In genomic region chr4:124801552-124802308, GRCm38 (mm10) we compare ENCODE assay signal across 8 mouse cellular contexts. TPM values are rescaled to one million over a fixed set of nuclear protein-coding genes. Genes with fewer than 3 reads are reported as not detected.
A peak's percentile ranks its signal among the peaks of the same experiment; 100 is the strongest.
DNase-seq lines count a peak whose midpoint lies in the region; ATAC-seq and TF ChIP-seq lines count a peak whose summit lies in the region.

Gene Mtf1, plus strand, starts transcription at chr4:124802104.

- H3K4me3 ChIP-seq in bone marrow, adult 2 months (replicated peaks; ENCODE audit: control insufficient read depth, low read depth, low read length): peak within 1 kb of the TSS; percentile 86
- peak within 1 kb of the TSS; percentile 76 for H3K4me3 ChIP-seq in embryonic facial prominence, embryonic 14.5 days (ENCODE audit: low read depth, low read length)
- peak within 1 kb of the TSS; percentile 83 for H3K4me3 ChIP-seq in limb, embryonic 12.5 days (replicated peaks)
- H3K4me3 ChIP-seq in midbrain, embryonic 14.5 days (replicated peaks; ENCODE audit: low read depth, low read length): peak within 1 kb of the TSS; percentile 88

- H3K4me1 ChIP-seq in bone marrow, adult 2 months (ENCODE audit: control insufficient read depth, insufficient read depth, low read length): peaks cover 3% of the 10 kb centered on the region; the same call in 1 of the 2 replicates
- H3K4me1 ChIP-seq in embryonic facial prominence, embryonic 14.5 days (ENCODE audit: control insufficient read depth, insufficient read depth, low read length): peaks cover 6% of the 10 kb centered on the region
- H3K4me1 ChIP-seq in limb, embryonic 12.5 days (replicated peaks): peaks cover 13% of the 10 kb centered on the region
- peaks cover 11% of the 10 kb centered on the region for H3K4me1 ChIP-seq in midbrain, embryonic 14.5 days (ENCODE audit: control insufficient read depth, insufficient read depth, low read length)

- peaks cover 44% of the 10 kb centered on the region for H3K36me3 ChIP-seq in embryonic facial prominence, embryonic 14.5 days (ENCODE audit: control insufficient read depth, insufficient read depth, low read length)
- peaks cover 52% of the 10 kb centered on the region for H3K36me3 ChIP-seq in limb, embryonic 12.5 days
- H3K36me3 ChIP-seq in midbrain, embryonic 14.5 days (ENCODE audit: control insufficient read depth, insufficient read depth, low read length): peaks cover 43% of the 10 kb centered on the region

- no peaks in the 10 kb centered on the region for H3K9me3 ChIP-seq in embryonic facial prominence, embryonic 14.5 days (ENCODE audit: control insufficient read depth, low read length)
- no peaks in the 10 kb centered on the region for H3K9me3 ChIP-seq in limb, embryonic 12.5 days
- H3K9me3 ChIP-seq in midbrain, embryonic 14.5 days (ENCODE audit: control insufficient read depth, low read length): no peaks in the 10 kb centered on the region

- no peaks in the 10 kb centered on the region for H3K27me3 ChIP-seq in embryonic facial prominence, embryonic 14.5 days (replicated peaks; ENCODE audit: control insufficient read depth, insufficient read depth, low read length)
- no peaks in the 10 kb centered on the region for H3K27me3 ChIP-seq in limb, embryonic 12.5 days
- H3K27me3 ChIP-seq in midbrain, embryonic 14.5 days (ENCODE audit: control insufficient read depth, insufficient read depth, low read length): no peaks in the 10 kb centered on the region

- no peak for TF ChIP-seq POLR2A in bone marrow, adult 2 months (IDR thresholded peaks at IDR 0.05; ENCODE audit: borderline replicate concordance, control insufficient read depth, low read depth, low read length)

- H3K4me2 ChIP-seq in embryonic facial prominence, embryonic 14.5 days (ENCODE audit: low read depth, low read length): peak within 1 kb of the TSS; percentile 95
- H3K4me2 ChIP-seq in limb, embryonic 12.5 days: peak within 1 kb of the TSS; percentile 76
- H3K4me2 ChIP-seq in midbrain, embryonic 14.5 days (ENCODE audit: low read length): peak within 1 kb of the TSS; percentile 90

- 2% methylated on average over 21 of the region's 21 CpGs for WGBS in bone marrow, adult 2 months
- WGBS in embryonic facial prominence, embryonic 14.5 days: 4% methylated on average over 21 of the region's 21 CpGs
- WGBS in limb, embryonic 12.5 days: 3% methylated on average over 21 of the region's 21 CpGs
- 2% methylated on average over 21 of the region's 21 CpGs for WGBS in midbrain, embryonic 14.5 days

- TF ChIP-seq CTCF in bone marrow, adult 2 months (IDR thresholded peaks at IDR 0.05; ENCODE audit: control insufficient read depth, insufficient read depth, low read length): peak; percentile 77

- peak; percentile 91 for DNase-seq in A20 (ENCODE audit: low read depth, low spot score)
- peak; percentile 96 for DNase-seq in embryonic facial prominence, embryonic 14.5 days (ENCODE audit: low spot score)
- DNase-seq in heart, adult 8-10 months (ENCODE audit: low spot score): peak; percentile 82
- DNase-seq in kidney, adult 8-10 months: peak; percentile 78 to 89
- DNase-seq in midbrain, embryonic 14.5 days: peak; percentile 97
- DNase-seq in spleen, adult 12 weeks (ENCODE audit: low spot score): peak; percentile 77

- peak within 1 kb of the TSS; percentile 97 for H3K27ac ChIP-seq in bone marrow, adult 2 months (ENCODE audit: control insufficient read depth, insufficient read depth, low read depth, low read length, poor library complexity)
- H3K27ac ChIP-seq in embryonic facial prominence, embryonic 14.5 days (replicated peaks; ENCODE audit: low read depth, low read length): peak within 1 kb of the TSS; percentile 98
- peak within 1 kb of the TSS; percentile 97 for H3K27ac ChIP-seq in limb, embryonic 12.5 days
- peak within 1 kb of the TSS; percentile 94 for H3K27ac ChIP-seq in midbrain, embryonic 14.5 days (replicated peaks; ENCODE audit: low read depth, low read length)

- peak; percentile 83 for ATAC-seq in embryonic facial prominence, embryonic 14.5 days (ENCODE audit: low read depth)
- ATAC-seq in limb, embryonic 12.5 days (ENCODE audit: insufficient number of reproducible peaks, insufficient read depth, low FRiP score, low TSS enrichment, low read depth): peak; percentile 82
- peak; percentile 81 for ATAC-seq in midbrain, embryonic 14.5 days (ENCODE audit: low FRiP score, low TSS enrichment)

- H3K9ac ChIP-seq in embryonic facial prominence, embryonic 14.5 days (ENCODE audit: low read depth, low read length): peak within 1 kb of the TSS; percentile 91
- H3K9ac ChIP-seq in limb, embryonic 12.5 days (replicated peaks): peak within 1 kb of the TSS; percentile 91
- H3K9ac ChIP-seq in midbrain, embryonic 14.5 days (replicated peaks; ENCODE audit: low read length): peak within 1 kb of the TSS; percentile 86

RNA-seq across cellular contexts. Expression of gene Mtf1, which starts in this region (rescaled TPM):
- polyA plus RNA-seq in bone marrow, adult 2 months (2011; ENCODE audit: insufficient read depth, insufficient read length, low replicate concordance, missing spikeins): 12.5 and 13.4 TPM in 2 replicates
- polyA plus RNA-seq in embryonic facial prominence, embryonic 14.5 days (2014; fragmentation: Nextera tagmentation; extraction: Ambion mirVana): 9.9 and 11.5 TPM in 2 replicates
- 10 to 100 TPM; 12.5 to 18.4 (median 14.5) TPM for total RNA-seq in heart, adult 8-10 months (2022)
- 14.1 and 15.0 TPM in 2 replicates for polyA plus RNA-seq in limb, embryonic 12.5 days (2016; fragmentation: Nextera tagmentation; extraction: Ambion mirVana)
- 11.4 and 13.4 TPM in 2 replicates for polyA plus RNA-seq in midbrain, embryonic 14.5 days (2014; fragmentation: Nextera tagmentation; extraction: Ambion mirVana)

Comparison
In these comparisons a context has a peak if more than half of its experiments do, and no peak if none do; other contexts are left out.
1. Peak in every context shown above with its lines: DNase-seq, ATAC-seq, H3K4me3 ChIP-seq and H3K27ac ChIP-seq.